Mouse (Mus musculus): ENCODE results near the gene Dera. TPM values are rescaled to one million over a fixed set of nuclear protein-coding genes. Genes with fewer than 3 reads are reported as not detected.

Dera gene
- total and polyA plus RNA-seq, 3 experiments, result 47.6 to 69.4 (median 51.2) TPM

DNA sequence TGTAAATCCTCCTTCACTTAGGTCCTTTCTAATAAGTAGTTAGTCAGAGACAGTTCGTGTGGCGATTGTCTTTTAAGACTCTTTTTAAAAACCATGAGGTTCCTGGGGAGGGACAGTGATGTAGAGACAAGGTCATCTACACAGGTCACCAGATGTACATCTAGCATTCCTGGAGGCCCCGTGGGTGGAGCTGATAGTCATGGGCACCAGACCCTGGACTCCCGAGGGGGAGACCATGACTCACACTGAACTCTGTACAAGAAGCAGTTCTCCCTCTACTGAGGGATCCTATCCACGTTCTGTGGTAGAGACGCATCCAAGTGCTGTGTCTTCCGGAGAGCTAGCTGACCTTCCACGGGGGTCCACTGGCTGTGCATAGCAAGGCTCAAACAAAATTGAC lies 22.6 kb downstream of the Dera start:
- no peak overlapping the region for H3K4me3 ChIP-seq (ENCODE audit: low read depth, low read length)
- no peaks in the 10 kb centered on the region for H3K27me3 ChIP-seq (ENCODE audit: insufficient read depth, low read length)
- H3K4me1 ChIP-seq (ENCODE audit: insufficient read depth, low read depth, low read length), result no peaks in the 10 kb centered on the region
- no peak for DNase-seq (ENCODE audit: low spot score)
- peaks cover 52% of the 10 kb centered on the region for H3K36me3 ChIP-seq (replicated peaks)
- H3K9me3 ChIP-seq (replicated peaks), result no peaks in the 10 kb centered on the region
- no peak for TF ChIP-seq TAL1 (conservative IDR thresholded peaks at IDR 0.05; ENCODE audit: low read depth, low read length)
- TF ChIP-seq GATA1 (IDR thresholded peaks at IDR 0.05; ENCODE audit: borderline replicate concordance, low read length), result no peak
- TF ChIP-seq CTCF (IDR thresholded peaks at IDR 0.05; ENCODE audit: low read depth, low read length), result no peak
- no peak for TF ChIP-seq GATA2 (IDR thresholded peaks at IDR 0.05; ENCODE audit: borderline replicate concordance, low read depth, low read length)
- TF ChIP-seq POLR2AphosphoS5 (IDR thresholded peaks at IDR 0.05; ENCODE audit: insufficient replicate concordance, low read depth, low read length), result no peak
- ATAC-seq (ENCODE audit: extremely low read depth, insufficient number of reproducible peaks, low FRiP score, poor library complexity, severe bottlenecking), result no peak

DNA sequence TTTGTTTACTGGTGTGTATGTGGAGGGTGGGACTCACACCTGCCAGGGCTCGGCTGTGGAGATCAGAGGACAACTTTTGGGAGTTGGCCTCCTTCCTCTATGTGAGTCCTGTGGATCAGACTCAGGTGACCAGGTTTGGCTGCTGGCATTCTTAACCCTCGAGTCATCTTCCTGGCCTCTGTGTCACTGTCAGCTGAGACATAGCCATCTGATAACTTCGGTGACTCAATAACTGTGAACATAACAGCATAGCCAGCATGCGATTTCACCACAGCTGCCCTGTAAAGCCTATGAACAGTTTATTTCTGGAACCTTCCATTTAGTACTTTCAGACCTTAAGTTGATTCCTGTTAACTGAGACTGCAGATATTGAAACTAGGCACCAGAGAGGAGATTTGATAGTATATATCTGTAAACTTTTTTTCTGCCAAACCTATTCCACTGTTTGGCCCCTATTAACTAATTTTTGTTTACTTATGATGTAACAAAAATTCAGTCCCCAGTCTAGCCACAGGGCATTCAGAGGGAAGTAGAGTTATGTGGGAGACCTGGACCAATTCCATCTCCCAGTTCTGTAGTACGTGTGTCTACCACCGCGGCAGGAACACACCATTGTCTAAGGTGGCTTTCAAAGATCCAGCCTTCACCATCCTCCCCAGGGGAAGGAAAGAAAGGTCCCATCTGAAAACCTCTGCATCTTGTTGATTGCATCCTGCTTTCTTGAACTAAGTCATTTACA lies 29.7 kb downstream of the Dera start:
- ATAC-seq (ENCODE audit: extremely low read depth, insufficient number of reproducible peaks, low FRiP score, poor library complexity, severe bottlenecking), result no peak

DNA sequence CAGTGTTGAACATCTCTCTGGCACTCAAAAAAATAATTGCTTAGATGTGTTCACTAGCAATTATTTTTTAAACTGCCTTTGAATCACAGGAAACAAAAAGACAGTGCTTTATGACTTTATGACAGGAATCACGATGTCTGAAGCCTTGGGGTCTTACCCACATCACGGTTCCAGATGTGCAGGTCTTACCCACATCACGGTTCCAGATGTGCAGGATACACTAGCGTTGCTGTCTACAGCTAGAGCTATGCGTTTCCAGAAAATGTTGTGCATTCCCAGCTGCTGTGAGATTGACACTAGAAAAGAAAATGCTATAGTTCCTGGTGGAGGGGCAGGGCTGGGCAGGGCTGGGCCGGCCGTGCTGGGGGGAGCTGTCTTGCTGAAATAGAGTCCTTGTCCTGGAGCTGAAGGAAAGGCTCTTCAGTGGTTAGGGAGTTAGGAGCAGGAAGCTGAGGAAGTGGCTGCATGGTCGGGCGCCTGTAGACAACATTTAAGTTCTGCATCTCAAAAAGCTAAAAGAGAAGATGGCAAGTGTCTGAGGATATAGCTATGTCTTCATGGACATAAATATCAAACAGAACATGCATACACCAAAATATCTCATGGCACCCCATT lies 34.7 kb downstream of the Dera start:
- H3K36me3 ChIP-seq (replicated peaks), result peaks cover 62% of the 10 kb centered on the region
- no peak for ATAC-seq (ENCODE audit: extremely low read depth, insufficient number of reproducible peaks, low FRiP score, poor library complexity, severe bottlenecking)
- TF ChIP-seq TAL1 (conservative IDR thresholded peaks at IDR 0.05; ENCODE audit: low read depth, low read length) (no peak), CTCF (IDR thresholded peaks at IDR 0.05; ENCODE audit: low read depth, low read length) (no peak), GATA2 (IDR thresholded peaks at IDR 0.05; ENCODE audit: borderline replicate concordance, low read depth, low read length) (no peak), GATA1 (IDR thresholded peaks at IDR 0.05; ENCODE audit: borderline replicate concordance, low read length) (no peak), POLR2AphosphoS5 (IDR thresholded peaks at IDR 0.05; ENCODE audit: insufficient replicate concordance, low read depth, low read length) (no peak)
- H3K9me3 ChIP-seq (replicated peaks), result no peaks in the 10 kb centered on the region
- H3K4me3 ChIP-seq (ENCODE audit: low read depth, low read length), result no peak overlapping the region
- no peak for DNase-seq (ENCODE audit: low spot score)
- H3K27me3 ChIP-seq (ENCODE audit: insufficient read depth, low read length), result no peaks in the 10 kb centered on the region
- no peaks in the 10 kb centered on the region for H3K4me1 ChIP-seq (ENCODE audit: insufficient read depth, low read depth, low read length)

More for the DNA sequence above, 29.7 kb downstream of the Dera start:
- Histone ChIP-seq H3K9me3 (replicated peaks) (no peaks in the 10 kb centered on the region), H3K27me3 (ENCODE audit: insufficient read depth, low read length) (no peaks in the 10 kb centered on the region), H3K4me1 (ENCODE audit: insufficient read depth, low read depth, low read length) (no peaks in the 10 kb centered on the region), H3K36me3 (replicated peaks) (peaks cover 74% of the 10 kb centered on the region), H3K4me3 (ENCODE audit: low read depth, low read length) (no peak overlapping the region)
- no peak for DNase-seq (ENCODE audit: low spot score)
- TF ChIP-seq GATA2 (IDR thresholded peaks at IDR 0.05; ENCODE audit: borderline replicate concordance, low read depth, low read length) (no peak), CTCF (IDR thresholded peaks at IDR 0.05; ENCODE audit: low read depth, low read length) (no peak), TAL1 (conservative IDR thresholded peaks at IDR 0.05; ENCODE audit: low read depth, low read length) (no peak), GATA1 (IDR thresholded peaks at IDR 0.05; ENCODE audit: borderline replicate concordance, low read length) (no peak), POLR2AphosphoS5 (IDR thresholded peaks at IDR 0.05; ENCODE audit: insufficient replicate concordance, low read depth, low read length) (no peak)

DNA sequence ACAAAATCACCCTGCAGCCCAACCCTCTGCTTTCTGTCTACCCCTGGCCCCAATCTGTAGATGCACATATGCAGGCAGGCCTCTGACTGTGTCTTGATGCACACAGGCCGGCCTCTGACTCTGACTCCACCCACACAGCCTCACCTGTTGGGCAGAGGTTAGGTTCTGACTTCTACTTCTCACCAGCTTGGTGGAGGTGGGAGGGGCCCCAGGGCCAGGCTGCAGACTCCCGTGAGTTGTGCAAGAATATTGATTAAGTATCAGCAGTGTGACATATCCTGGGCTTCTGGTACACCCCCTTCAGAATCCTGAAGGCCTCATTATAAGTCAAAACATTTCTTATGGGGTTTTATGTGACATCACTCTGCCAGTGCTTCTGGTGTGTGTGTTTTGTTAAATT lies 35.3 kb downstream of the Dera start:
- ATAC-seq (ENCODE audit: extremely low read depth, insufficient number of reproducible peaks, low FRiP score, poor library complexity, severe bottlenecking) (no peak), DNase-seq (ENCODE audit: low spot score) (no peak)
- Histone ChIP-seq H3K27me3 (ENCODE audit: insufficient read depth, low read length) (no peaks in the 10 kb centered on the region), H3K4me1 (ENCODE audit: insufficient read depth, low read depth, low read length) (no peaks in the 10 kb centered on the region), H3K9me3 (replicated peaks) (no peaks in the 10 kb centered on the region), H3K4me3 (ENCODE audit: low read depth, low read length) (no peak overlapping the region), H3K36me3 (replicated peaks) (peaks cover 63% of the 10 kb centered on the region)
- TF ChIP-seq POLR2AphosphoS5 (IDR thresholded peaks at IDR 0.05; ENCODE audit: insufficient replicate concordance, low read depth, low read length) (no peak), GATA2 (IDR thresholded peaks at IDR 0.05; ENCODE audit: borderline replicate concordance, low read depth, low read length) (no peak), TAL1 (conservative IDR thresholded peaks at IDR 0.05; ENCODE audit: low read depth, low read length) (no peak), CTCF (IDR thresholded peaks at IDR 0.05; ENCODE audit: low read depth, low read length) (no peak), GATA1 (IDR thresholded peaks at IDR 0.05; ENCODE audit: borderline replicate concordance, low read length) (no peak)

DNA sequence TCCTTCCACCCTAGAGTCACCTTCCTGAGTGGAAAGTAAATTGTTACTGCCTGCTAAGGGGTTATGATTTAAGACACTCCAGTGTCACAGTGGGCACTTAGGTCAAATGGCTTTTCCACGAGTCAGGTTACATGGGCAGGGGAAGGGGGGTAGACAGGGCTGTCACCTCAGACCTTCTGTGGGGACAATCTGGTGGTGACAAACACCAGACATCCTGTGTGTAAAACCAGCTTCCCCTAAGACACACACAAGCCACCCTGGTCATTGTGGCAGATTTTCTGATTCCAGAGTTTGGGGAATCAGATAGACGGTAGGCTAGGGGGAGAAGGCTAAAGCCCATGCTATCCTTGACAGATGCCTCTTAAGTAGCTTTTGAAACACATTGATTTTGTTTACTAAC lies 41.1 kb downstream of the Dera start:
- TF ChIP-seq GATA1 (IDR thresholded peaks at IDR 0.05; ENCODE audit: borderline replicate concordance, low read length), result no peak
- TF ChIP-seq POLR2AphosphoS5 (IDR thresholded peaks at IDR 0.05; ENCODE audit: insufficient replicate concordance, low read depth, low read length), result no peak
- no peak for TF ChIP-seq CTCF (IDR thresholded peaks at IDR 0.05; ENCODE audit: low read depth, low read length)
- no peak for TF ChIP-seq TAL1 (conservative IDR thresholded peaks at IDR 0.05; ENCODE audit: low read depth, low read length)
- TF ChIP-seq GATA2 (IDR thresholded peaks at IDR 0.05; ENCODE audit: borderline replicate concordance, low read depth, low read length), result no peak
- H3K4me1 ChIP-seq (ENCODE audit: insufficient read depth, low read depth, low read length), result no peaks in the 10 kb centered on the region
- H3K4me3 ChIP-seq (ENCODE audit: low read depth, low read length), result no peak overlapping the region
- no peaks in the 10 kb centered on the region for H3K9me3 ChIP-seq (replicated peaks)
- ATAC-seq (ENCODE audit: extremely low read depth, insufficient number of reproducible peaks, low FRiP score, poor library complexity, severe bottlenecking), result no peak
- no peak for DNase-seq (ENCODE audit: low spot score)
- H3K27me3 ChIP-seq (ENCODE audit: insufficient read depth, low read length), result no peaks in the 10 kb centered on the region
- H3K36me3 ChIP-seq (replicated peaks), result peaks cover 69% of the 10 kb centered on the region
